Mouse (Mus musculus) lung, embryonic 16.5 days (tissue): Measurements from ENCODE around the gene Hpcal1. TPM values are rescaled to one million over a fixed set of nuclear protein-coding genes. Genes with fewer than 3 reads are reported as not detected.
"Not testable (repeated sequence)": the region's sequence is repeated elsewhere in the genome, so short reads cannot be mapped to it uniquely, and the experiment has no call there.

Experiments
- ATAC-seq: fragments of 200-750 bp; cut with Nextera tagmentation; 2 replicates; pipeline ENCODE4 v1.8.0; 2017; ENCODE audit warnings: low read depth, mild to moderate bottlenecking, moderate library complexity
- H3K27ac ChIP-seq: fragments of 300-500 bp; sonication (generic); 2 replicates; pipeline ENCODE4 v1.5.1; 2014; ENCODE audit warnings: mild to moderate bottlenecking, control low read depth, low read length
- H3K27me3 ChIP-seq: fragments of 300-500 bp; sonication (generic); 2 replicates; pipeline ENCODE4 v1.6.1; 2014; ENCODE audit warnings: low read depth, low read length, mixed read lengths; ENCODE audit not compliant: control insufficient read depth, insufficient read depth
- H3K36me3 ChIP-seq: fragments of 300-500 bp; sonication (generic); 2 replicates; pipeline ENCODE4 v1.6.1; 2014; ENCODE audit warnings: low read length; ENCODE audit not compliant: control insufficient read depth, insufficient read depth
- H3K4me1 ChIP-seq: fragments of 300-500 bp; sonication (generic); replicated peaks from 2 replicates; pipeline ENCODE4 v1.6.1; 2014; ENCODE audit warnings: low read length, mixed read lengths; ENCODE audit not compliant: control insufficient read depth, insufficient read depth
- H3K4me2 ChIP-seq: fragments of 300-500 bp; sonication (generic); 2 replicates; pipeline ENCODE4 v1.6.1; 2014; ENCODE audit warnings: low read depth, low read length, control low read depth
- H3K4me3 ChIP-seq: fragments of 300-500 bp; sonication (generic); 2 replicates; pipeline ENCODE4 v1.5.1; 2014; ENCODE audit warnings: mild to moderate bottlenecking, low read length, control low read depth
- H3K9ac ChIP-seq: fragments of 300-500 bp; sonication (generic); 2 replicates; pipeline ENCODE4 v1.6.1; 2014; ENCODE audit warnings: low read length, control low read depth
- H3K9me3 ChIP-seq: fragments of 300-500 bp; sonication (generic); 2 replicates; pipeline ENCODE4 v1.6.1; 2016; ENCODE audit warnings: low read length; ENCODE audit not compliant: control insufficient read depth
- WGBS: fragments of 180-500 bp; shearing (Covaris S2); extraction: QIAGEN DNeasy Blood & Tissue Kit; methylation state at CpG from one replicate; pipeline ENCODE4 v1.1.7; 2014; 5-methylcytosine and 5-hydroxymethylcytosine counted together
- polyA plus RNA-seq: library from polyadenylated mRNA; unstranded; fragments of >200 nt; fragmentation: Nextera tagmentation; extraction: Ambion mirVana; gene quantifications from 2 replicates; pipeline ENCODE4 v1.2.1, GENCODE M21; 2015

Hpcal1 gene
- polyA plus RNA-seq, 1 experiment from 2014 or later: 94.5 TPM

GRCm38 (mm10) chr12:17835279-17835678 lies 144.6 kb downstream of the Hpcal1 start:
- not testable (repeated sequence) for H3K4me3 ChIP-seq, H3K9ac ChIP-seq, H3K4me1 ChIP-seq, H3K27me3 ChIP-seq, H3K9me3 ChIP-seq, H3K36me3 ChIP-seq, H3K27ac ChIP-seq, ATAC-seq, H3K4me2 ChIP-seq
- WGBS: 83% methylated on average over 1 of the region's 1 CpGs

Other genes with a start within 250 kb of the Hpcal1 start
- 138 and 142 TPM in 2 replicates for gene Odc1, start 146.1 kb upstream of the Hpcal1 start, polyA plus RNA-seq